In the genomic region with DNA sequence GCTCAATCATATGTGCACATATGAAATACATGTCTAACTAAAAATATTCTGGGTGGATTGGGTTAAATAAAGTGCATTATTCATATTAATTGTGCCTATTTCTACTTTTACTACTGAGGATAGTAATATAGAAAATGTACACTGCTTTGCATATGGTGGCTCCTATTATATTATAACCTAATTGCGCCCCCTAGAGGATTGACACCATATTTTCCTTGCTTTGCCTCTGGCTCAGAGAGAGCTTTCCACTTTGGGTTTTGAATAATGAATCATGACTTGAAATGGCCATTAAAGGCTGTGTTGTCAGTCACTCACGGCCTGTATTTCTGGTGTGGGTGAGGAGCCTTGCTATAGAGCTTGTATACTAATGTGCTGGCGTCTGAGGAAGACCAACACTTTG, we compare ENCODE assay signal across 11 mouse cellular contexts. TPM values are rescaled to one million over a fixed set of nuclear protein-coding genes. Genes with fewer than 3 reads are reported as not detected.
DNase-seq lines count a peak whose midpoint lies in the region; ATAC-seq and TF ChIP-seq lines count a peak whose summit lies in the region.
"Had no signal": no experiment of that assay in that cellular context is flagged by ENCODE, and none has a peak within 500 bp of the region (broad histone marks: within the 10 kb centered on the region; RNA-seq: fewer than 3 reads in every experiment).

No protein-coding gene starts in this region.

- no peak overlapping the region for H3K4me3 ChIP-seq in intestine, postnatal 0 days (ENCODE audit: low read depth, low read length)
- H3K4me3 ChIP-seq in intestine, embryonic 15.5 days (replicated peaks): no peak overlapping the region
- H3K4me3 ChIP-seq: hindbrain, embryonic 13.5 days; liver, embryonic 15.5 days had no signal

- no peak overlapping the region for H3K4me2 ChIP-seq in intestine, postnatal 0 days (replicated peaks; ENCODE audit: low read depth)
- H3K4me2 ChIP-seq in intestine, embryonic 15.5 days (replicated peaks): no peak overlapping the region
- H3K4me2 ChIP-seq: hindbrain, embryonic 13.5 days; liver, embryonic 15.5 days had no signal

- no peak overlapping the region for H3K9ac ChIP-seq in intestine, postnatal 0 days (ENCODE audit: low read depth, low read length)
- no peak overlapping the region for H3K9ac ChIP-seq in intestine, embryonic 15.5 days
- H3K9ac ChIP-seq: hindbrain, embryonic 13.5 days; liver, embryonic 15.5 days had no signal

- H3K4me1 ChIP-seq in intestine, postnatal 0 days (replicated peaks; ENCODE audit: control insufficient read depth, insufficient read depth, low read length): no peaks in the 10 kb centered on the region
- no peaks in the 10 kb centered on the region for H3K4me1 ChIP-seq in intestine, embryonic 15.5 days (replicated peaks)
- H3K4me1 ChIP-seq: liver, embryonic 15.5 days had no signal

- WGBS in intestine, postnatal 0 days: 62% methylated on average over 3 of the region's 3 CpGs
- 66% methylated on average over 3 of the region's 3 CpGs for WGBS in intestine, embryonic 15.5 days

- no peaks in the 10 kb centered on the region for H3K9me3 ChIP-seq in intestine, postnatal 0 days (ENCODE audit: control insufficient read depth)
- H3K9me3 ChIP-seq in intestine, embryonic 15.5 days: no peaks in the 10 kb centered on the region
- H3K9me3 ChIP-seq: hindbrain, embryonic 13.5 days; liver, embryonic 15.5 days had no signal

- no peak overlapping the region for H3K27ac ChIP-seq in intestine, postnatal 0 days (ENCODE audit: low read depth, low read length)
- H3K27ac ChIP-seq in intestine, embryonic 15.5 days: no peak overlapping the region
- H3K27ac ChIP-seq: hindbrain, embryonic 13.5 days; liver, embryonic 15.5 days had no signal

- ATAC-seq in intestine, postnatal 0 days: no peak
- no peak for ATAC-seq in intestine, embryonic 15.5 days

- no peaks in the 10 kb centered on the region for H3K36me3 ChIP-seq in intestine, postnatal 0 days (ENCODE audit: control insufficient read depth, insufficient read depth)
- H3K36me3 ChIP-seq in intestine, embryonic 15.5 days: no peaks in the 10 kb centered on the region
- H3K36me3 ChIP-seq: hindbrain, embryonic 13.5 days; liver, embryonic 15.5 days had no signal

- H3K27me3 ChIP-seq in intestine, postnatal 0 days (replicated peaks; ENCODE audit: control insufficient read depth, insufficient read depth, low read length): no peaks in the 10 kb centered on the region
- H3K27me3 ChIP-seq in intestine, embryonic 15.5 days (replicated peaks): no peaks in the 10 kb centered on the region
- H3K27me3 ChIP-seq: liver, embryonic 15.5 days had no signal

- peak; percentile 17 for DNase-seq in adrenal gland, postnatal 14 days
- no peak for DNase-seq in adrenal gland, adult 2 months
- DNase-seq in 416B (ENCODE audit: low read depth): peak; percentile 28
- peak; percentile 15 for DNase-seq in adipocyte (ENCODE audit: low spot score)
- DNase-seq in spleen, adult 18-20 months: no peak
- no peak for DNase-seq in testis, postnatal 14 days (ENCODE audit: low spot score)
- DNase-seq: right cerebral cortex, adult 18-20 months had no signal

- TF ChIP-seq CTCF in intestine, postnatal 0 days (IDR thresholded peaks at IDR 0.05; ENCODE audit: low read depth): peak; percentile 43

RNA-seq across cellular contexts. Expression of a gene that starts 59.1 kb away (rescaled TPM):
- 108 and 115 TPM in 2 replicates for total RNA-seq in adrenal gland, postnatal 14 days (2021)
- total RNA-seq in adrenal gland, adult 2 months (2021): 100 to 1,000 TPM in 1 of 2 experiments, 10 to 100 TPM in 1; 41.9 to 147 TPM
- 64.3 and 72.1 TPM in 2 replicates for polyA plus RNA-seq in adrenal gland, adult 2 months (2012; rRNA removed)
- polyA plus RNA-seq in intestine, postnatal 0 days (2015; fragmentation: Nextera tagmentation; extraction: Ambion mirVana): 28.5 and 29.5 TPM in 2 replicates
- polyA plus RNA-seq in intestine, embryonic 15.5 days (2015; fragmentation: Nextera tagmentation; extraction: Ambion mirVana): 125 and 137 TPM in 2 replicates

Comparison
In these comparisons a context has a peak if more than half of its experiments do, and no peak if none do; other contexts are left out.
1. DNase-seq: peak in adrenal gland, postnatal 14 days (single experiment), 416B (single experiment) and adipocyte (single experiment); none in adrenal gland, adult 2 months (single experiment), spleen, adult 18-20 months (0 of 2) and testis, postnatal 14 days (single experiment).